Mouse (Mus musculus) neural tube, embryonic 10.5 days (tissue): ENCODE results near the gene Timm10b.
A peak's percentile ranks its signal among the peaks of the same experiment; 100 is the strongest.

Source experiments
- DNase-seq: peaks from one replicate; pipeline ENCODE4 v3.0.0-alpha.2; 2017; ENCODE audit warnings: low spot score; ENCODE audit errors: extremely low spot score

Gene Timm10b

GRCm38 (mm10) chr7:105639756-105640155, at the start of gene Timm10b:
TSS of gene Timm10b (plus strand) at chr7:105640056.
- no peak for DNase-seq

- no peak for DNase-seq
Measured at GRCm38 (mm10) chr7:105590097-105590496, 49.8 kb upstream of the Timm10b start.

GRCm38 (mm10) chr7:105602860-105603623, 36.8 kb upstream of the Timm10b start:
- DNase-seq, result peak; percentile 59

- no peak for DNase-seq
Measured at GRCm38 (mm10) chr7:105608467-105608866, 31.4 kb upstream of the Timm10b start.

- no peak for DNase-seq
Measured at GRCm38 (mm10) chr7:105611767-105612166, 28.1 kb upstream of the Timm10b start.

- no peak for DNase-seq
Measured at GRCm38 (mm10) chr7:105614400-105614799, 25.5 kb upstream of the Timm10b start.

GRCm38 (mm10) chr7:105615720-105616119, 24.1 kb upstream of the Timm10b start:
- DNase-seq, result no peak

- DNase-seq, result no peak
Measured at GRCm38 (mm10) chr7:105616561-105616960, 23.3 kb upstream of the Timm10b start.

GRCm38 (mm10) chr7:105617810-105618209, 22.0 kb upstream of the Timm10b start:
- no peak for DNase-seq

- no peak for DNase-seq
Measured at GRCm38 (mm10) chr7:105619701-105620100, 20.2 kb upstream of the Timm10b start.

GRCm38 (mm10) chr7:105621053-105621452, 18.8 kb upstream of the Timm10b start:
- no peak for DNase-seq

GRCm38 (mm10) chr7:105621646-105622292, 18.1 kb upstream of the Timm10b start:
- no peak for DNase-seq

- no peak for DNase-seq
Measured at GRCm38 (mm10) chr7:105625397-105625796, 14.5 kb upstream of the Timm10b start.

GRCm38 (mm10) chr7:105628633-105629032, 11.2 kb upstream of the Timm10b start:
- no peak for DNase-seq

GRCm38 (mm10) chr7:105632551-105632972, 7.3 kb upstream of the Timm10b start:
- DNase-seq, result peak; percentile 26

- DNase-seq, result peak; percentile 91
Measured at GRCm38 (mm10) chr7:105633127-105633800, 6.6 kb upstream of the Timm10b start, which contains the start of gene Trim3. TSS of gene Trim3 (minus strand) at chr7:105633571.

GRCm38 (mm10) chr7:105633801-105634135, 6.1 kb upstream of the Timm10b start:
- no peak for DNase-seq

GRCm38 (mm10) chr7:105634272-105634920, 5.5 kb upstream of the Timm10b start:
- DNase-seq, result no peak

GRCm38 (mm10) chr7:105635726-105636125, 4.1 kb upstream of the Timm10b start:
- no peak for DNase-seq

GRCm38 (mm10) chr7:105638776-105639175, 1.1 kb upstream of the Timm10b start:
- no peak for DNase-seq

- DNase-seq, result no peak
Measured at GRCm38 (mm10) chr7:105639304-105639703, 552 bp upstream of the Timm10b start.
